Mouse (Mus musculus) embryo, embryonic 11 days (tissue): Measurements from ENCODE around the gene Pepd.

Experiments
- DNase-seq: peaks from one replicate; pipeline ENCODE4 v3.0.0-alpha.2; 2015

Gene Pepd

GRCm38 (mm10) chr7:35058329-35058728 is 146.2 kb downstream of the Pepd start:
- DNase-seq, result no peak

GRCm38 (mm10) chr7:35059467-35059866 is 147.3 kb downstream of the Pepd start:
- DNase-seq, result no peak

- no peak for DNase-seq
Observed at GRCm38 (mm10) chr7:35064286-35065258, 152.4 kb downstream of the Pepd start.

- DNase-seq, result no peak
Observed at GRCm38 (mm10) chr7:35065958-35066357, 153.8 kb downstream of the Pepd start.

- peak; percentile 31 for DNase-seq
Observed at GRCm38 (mm10) chr7:35066640-35067212, 154.5 kb downstream of the Pepd start.

GRCm38 (mm10) chr7:35076645-35077044 is 164.5 kb downstream of the Pepd start:
- DNase-seq, result no peak

- peak; percentile 30 for DNase-seq
Observed at GRCm38 (mm10) chr7:35080843-35081338, 168.7 kb downstream of the Pepd start.

GRCm38 (mm10) chr7:35081406-35082104 is 169.4 kb downstream of the Pepd start:
- DNase-seq, result no peak

GRCm38 (mm10) chr7:35084565-35085360 is 172.6 kb downstream of the Pepd start:
- no peak for DNase-seq

- peak; percentile 81 for DNase-seq
Observed at GRCm38 (mm10) chr7:35086271-35086861, 174.2 kb downstream of the Pepd start.

- no peak for DNase-seq
Observed at GRCm38 (mm10) chr7:35090550-35090949, 178.4 kb downstream of the Pepd start.
